Mouse (Mus musculus): Measurements from ENCODE around the gene Nfkbie. TPM values are rescaled to one million over a fixed set of nuclear protein-coding genes. Genes with fewer than 3 reads are reported as not detected.

Gene Nfkbie
- polyA plus RNA-seq (2015; fragmentation: Nextera tagmentation; extraction: Ambion mirVana) = 2.7 TPM in 2 replicates

DNA sequence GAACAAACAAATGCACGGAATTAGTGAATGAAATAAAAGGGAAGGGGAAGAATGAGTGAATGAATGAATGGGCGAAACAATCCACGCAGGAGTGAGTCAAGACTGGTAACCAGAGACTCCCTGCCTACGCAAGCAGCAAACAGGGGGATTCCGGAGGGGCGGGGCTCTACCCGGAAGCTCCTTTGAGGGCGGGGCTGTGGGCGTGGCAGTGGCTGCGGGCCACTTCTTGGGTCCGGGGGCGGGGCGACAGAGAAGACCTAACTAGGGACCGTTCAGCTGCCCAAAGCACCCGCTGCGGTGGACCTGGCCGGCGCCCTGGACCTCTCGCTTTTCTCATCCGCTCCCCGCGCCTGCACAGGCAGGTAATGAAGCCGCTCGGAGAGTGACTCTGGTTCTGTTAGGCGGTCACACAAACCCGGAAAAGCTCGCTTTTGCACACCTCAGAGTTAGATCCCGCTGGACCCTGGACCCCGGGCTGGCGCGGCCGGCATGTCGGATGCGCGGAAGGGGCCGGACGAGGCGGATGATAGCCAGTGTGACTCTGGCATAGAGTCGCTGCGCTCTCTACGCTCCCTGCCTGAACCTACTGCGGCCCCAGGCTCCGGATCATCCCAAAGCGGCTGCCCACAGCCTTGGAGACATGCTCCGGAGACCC is at the start of gene Nfkbie:
Gene Nfkbie (plus strand): TSS at position 252 of the 655 bp plus-strand sequence.
- no peaks in the 10 kb centered on the region for H3K9me3 ChIP-seq
- H3K9ac ChIP-seq = peak within 1 kb of the TSS; percentile 76
- H3K27me3 ChIP-seq (replicated peaks) = peaks cover 65% of the 10 kb centered on the region
- H3K4me2 ChIP-seq = peak within 1 kb of the TSS; percentile 78
- peak; percentile 72 for ATAC-seq (ENCODE audit: extremely low read depth, insufficient number of reproducible peaks, low FRiP score, low TSS enrichment)
- peak within 1 kb of the TSS; percentile 70 for H3K4me3 ChIP-seq
- peaks cover 25% of the 10 kb centered on the region for H3K4me1 ChIP-seq
- 1% methylated on average over 45 of the region's 45 CpGs for WGBS
- no peak within 1 kb of the TSS for H3K27ac ChIP-seq (replicated peaks)
- no peaks in the 10 kb centered on the region for H3K36me3 ChIP-seq

- Histone ChIP-seq H3K4me3 (no peak overlapping the region), H3K36me3 (peaks cover 29% of the 10 kb centered on the region), H3K9ac (peak overlapping the region; percentile 91; the same call in 1 of the 2 replicates), H3K4me1 (peaks cover 24% of the 10 kb centered on the region), H3K27ac (replicated peaks) (no peak overlapping the region), H3K27me3 (replicated peaks) (no peaks in the 10 kb centered on the region), H3K4me2 (no peak overlapping the region), H3K9me3 (no peaks in the 10 kb centered on the region)
- 72% methylated on average over 6 of the region's 6 CpGs for WGBS
- ATAC-seq (ENCODE audit: extremely low read depth, insufficient number of reproducible peaks, low FRiP score, low TSS enrichment) = no peak
Measured at GRCm38 (mm10) chr17:45505941-45506465, 49.5 kb upstream of the Nfkbie start.

DNA sequence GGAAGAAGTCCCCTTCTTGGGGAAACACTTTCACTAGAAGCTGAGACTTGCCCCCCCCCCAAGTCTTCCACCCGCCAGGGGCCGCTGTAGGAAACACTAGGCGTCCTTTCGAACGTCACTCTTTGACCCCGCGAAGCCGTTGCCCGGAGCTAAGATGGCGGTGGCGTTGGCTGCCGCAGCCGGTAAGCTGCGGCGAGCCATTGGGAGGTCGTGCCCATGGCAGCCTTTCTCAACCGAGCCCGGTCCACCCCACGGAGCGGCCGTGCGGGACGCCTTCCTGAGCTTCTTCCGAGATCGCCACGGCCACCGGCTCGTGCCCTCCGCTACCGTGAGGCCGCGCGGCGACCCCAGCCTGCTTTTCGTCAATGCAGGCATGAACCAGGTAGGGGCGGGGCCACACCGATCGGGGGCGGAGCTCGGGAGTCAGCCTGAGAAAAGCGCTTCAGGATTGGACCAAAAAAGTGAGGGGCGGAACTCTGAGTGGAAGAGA is 48.8 kb upstream of the Nfkbie start, which contains the start of gene Aars2:
Gene Aars2 (plus strand): TSS at position 142 of the 490 bp plus-strand sequence.
- 1% methylated on average over 42 of the region's 42 CpGs for WGBS
- Histone ChIP-seq H3K4me1 (peaks cover 18% of the 10 kb centered on the region), H3K9me3 (no peaks in the 10 kb centered on the region), H3K9ac (peak within 1 kb of the TSS; percentile 91), H3K27ac (replicated peaks) (peak within 1 kb of the TSS; percentile 86), H3K27me3 (replicated peaks) (no peaks in the 10 kb centered on the region), H3K4me3 (peak within 1 kb of the TSS; percentile 89), H3K4me2 (peak within 1 kb of the TSS; percentile 62), H3K36me3 (peaks cover 36% of the 10 kb centered on the region)
- peak; percentile 88 for ATAC-seq (ENCODE audit: extremely low read depth, insufficient number of reproducible peaks, low FRiP score, low TSS enrichment)

DNA sequence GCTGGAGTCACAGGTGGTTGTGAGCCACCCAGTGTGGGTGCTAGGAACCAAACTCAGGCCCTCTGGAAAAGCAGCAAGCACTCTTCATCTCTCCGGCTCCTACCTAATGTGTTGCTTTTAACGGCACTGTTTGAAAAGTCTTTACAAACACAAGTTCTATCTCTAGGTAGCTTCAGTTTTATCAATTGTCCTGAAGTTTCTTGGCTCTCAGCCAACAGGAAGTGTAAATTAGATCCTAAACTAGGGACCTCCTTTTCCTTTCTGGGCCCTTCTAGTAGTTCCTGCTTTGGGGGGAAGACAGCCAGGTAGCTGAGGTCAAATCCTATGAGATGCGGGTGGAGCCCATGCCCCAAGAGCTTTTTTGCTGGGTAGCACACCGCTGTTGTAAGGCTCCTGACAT is 44.6 kb upstream of the Nfkbie start:
- H3K4me3 ChIP-seq = no peak overlapping the region
- WGBS = 90% methylated on average over 4 of the region's 4 CpGs
- H3K27me3 ChIP-seq (replicated peaks) = no peaks in the 10 kb centered on the region
- no peaks in the 10 kb centered on the region for H3K9me3 ChIP-seq
- peaks cover 12% of the 10 kb centered on the region for H3K4me1 ChIP-seq
- H3K36me3 ChIP-seq = peaks cover 38% of the 10 kb centered on the region
- no peak for ATAC-seq (ENCODE audit: extremely low read depth, insufficient number of reproducible peaks, low FRiP score, low TSS enrichment)
- no peak overlapping the region for H3K4me2 ChIP-seq
- no peak overlapping the region for H3K9ac ChIP-seq
- H3K27ac ChIP-seq (replicated peaks) = no peak overlapping the region

DNA sequence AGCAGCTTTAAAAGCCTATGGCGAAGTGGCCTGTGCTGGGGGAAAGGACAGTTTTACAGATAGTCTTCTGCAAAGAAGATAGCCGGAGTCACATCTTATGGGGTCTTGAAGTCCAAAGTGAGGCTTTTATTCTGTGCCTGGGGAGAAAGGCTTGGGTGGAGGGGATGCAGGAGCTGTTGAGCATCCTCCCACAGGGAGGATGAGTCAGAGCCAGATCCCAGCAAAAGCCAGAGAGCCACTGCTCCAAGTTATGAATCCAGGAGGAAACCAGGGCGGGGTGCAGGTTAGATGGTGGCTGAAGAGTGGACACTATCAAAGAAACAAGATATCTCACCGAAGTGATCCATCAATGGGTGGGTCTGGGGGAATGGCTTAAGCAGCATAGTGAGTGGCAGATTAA is 43.7 kb upstream of the Nfkbie start:
- Histone ChIP-seq H3K4me1 (peaks cover 8% of the 10 kb centered on the region), H3K9me3 (no peaks in the 10 kb centered on the region), H3K4me2 (no peak overlapping the region)

GRCm38 (mm10) chr17:45515204-45515726 is 40.2 kb upstream of the Nfkbie start:
- no peaks in the 10 kb centered on the region for H3K9me3 ChIP-seq
- no peaks in the 10 kb centered on the region for H3K27me3 ChIP-seq (replicated peaks)
- no peak for ATAC-seq (ENCODE audit: extremely low read depth, insufficient number of reproducible peaks, low FRiP score, low TSS enrichment)
- no peak overlapping the region for H3K4me2 ChIP-seq
- no peak overlapping the region for H3K9ac ChIP-seq
- peaks cover 50% of the 10 kb centered on the region for H3K36me3 ChIP-seq
- peaks cover 8% of the 10 kb centered on the region for H3K4me1 ChIP-seq
- H3K27ac ChIP-seq (replicated peaks) = no peak overlapping the region
- no peak overlapping the region for H3K4me3 ChIP-seq
- WGBS = 44% methylated on average over 15 of the region's 15 CpGs

More for the DNA sequence above, 43.7 kb upstream of the Nfkbie start:
- Histone ChIP-seq H3K27ac (replicated peaks) (no peak overlapping the region), H3K27me3 (replicated peaks) (no peaks in the 10 kb centered on the region), H3K4me3 (no peak overlapping the region), H3K36me3 (peaks cover 38% of the 10 kb centered on the region), H3K9ac (no peak overlapping the region)
- WGBS = 81% methylated on average over 4 of the region's 4 CpGs
- ATAC-seq (ENCODE audit: extremely low read depth, insufficient number of reproducible peaks, low FRiP score, low TSS enrichment) = no peak

- ATAC-seq (ENCODE audit: extremely low read depth, insufficient number of reproducible peaks, low FRiP score, low TSS enrichment) = no peak
- Histone ChIP-seq H3K27me3 (replicated peaks) (no peaks in the 10 kb centered on the region), H3K4me2 (no peak overlapping the region), H3K4me1 (peaks cover 13% of the 10 kb centered on the region), H3K9me3 (no peaks in the 10 kb centered on the region), H3K4me3 (no peak overlapping the region), H3K36me3 (peaks cover 50% of the 10 kb centered on the region), H3K27ac (replicated peaks) (no peak overlapping the region), H3K9ac (0 out of 2 replicates have a peak overlapping the region, but pooled peaks have one; percentile 7)
- 72% methylated on average over 10 of the region's 10 CpGs for WGBS
Measured at GRCm38 (mm10) chr17:45515806-45516205, 39.7 kb upstream of the Nfkbie start.

GRCm38 (mm10) chr17:45516488-45516887 is 39.0 kb upstream of the Nfkbie start:
- no peak overlapping the region for H3K4me3 ChIP-seq
- no peaks in the 10 kb centered on the region for H3K27me3 ChIP-seq (replicated peaks)
- H3K4me2 ChIP-seq = no peak overlapping the region
- peaks cover 20% of the 10 kb centered on the region for H3K4me1 ChIP-seq
- ATAC-seq (ENCODE audit: extremely low read depth, insufficient number of reproducible peaks, low FRiP score, low TSS enrichment) = no peak
- no peaks in the 10 kb centered on the region for H3K9me3 ChIP-seq
- no peak overlapping the region for H3K9ac ChIP-seq
- H3K36me3 ChIP-seq = peaks cover 45% of the 10 kb centered on the region
- WGBS = 32% methylated on average over 8 of the region's 8 CpGs
- H3K27ac ChIP-seq (replicated peaks) = no peak overlapping the region

GRCm38 (mm10) chr17:45517135-45517534 is 38.4 kb upstream of the Nfkbie start:
- Histone ChIP-seq H3K4me3 (no peak overlapping the region), H3K27ac (replicated peaks) (no peak overlapping the region), H3K9ac (no peak overlapping the region), H3K9me3 (no peaks in the 10 kb centered on the region), H3K4me2 (no peak overlapping the region), H3K36me3 (peaks cover 41% of the 10 kb centered on the region), H3K27me3 (replicated peaks) (no peaks in the 10 kb centered on the region), H3K4me1 (peaks cover 25% of the 10 kb centered on the region)
- no peak for ATAC-seq (ENCODE audit: extremely low read depth, insufficient number of reproducible peaks, low FRiP score, low TSS enrichment)
- WGBS = 82% methylated on average over 21 of the region's 21 CpGs

GRCm38 (mm10) chr17:45517549-45518215 is 37.8 kb upstream of the Nfkbie start:
- WGBS = 87% methylated on average over 28 of the region's 28 CpGs
- no peak for ATAC-seq (ENCODE audit: extremely low read depth, insufficient number of reproducible peaks, low FRiP score, low TSS enrichment)
- no peak overlapping the region for H3K9ac ChIP-seq
- H3K4me2 ChIP-seq = no peak overlapping the region
- H3K36me3 ChIP-seq = peaks cover 41% of the 10 kb centered on the region
- no peak overlapping the region for H3K4me3 ChIP-seq
- H3K9me3 ChIP-seq = no peaks in the 10 kb centered on the region
- no peaks in the 10 kb centered on the region; the same call in 1 of the 2 replicates for H3K27me3 ChIP-seq (replicated peaks)
- no peak overlapping the region for H3K27ac ChIP-seq (replicated peaks)
- H3K4me1 ChIP-seq = peaks cover 30% of the 10 kb centered on the region

DNA sequence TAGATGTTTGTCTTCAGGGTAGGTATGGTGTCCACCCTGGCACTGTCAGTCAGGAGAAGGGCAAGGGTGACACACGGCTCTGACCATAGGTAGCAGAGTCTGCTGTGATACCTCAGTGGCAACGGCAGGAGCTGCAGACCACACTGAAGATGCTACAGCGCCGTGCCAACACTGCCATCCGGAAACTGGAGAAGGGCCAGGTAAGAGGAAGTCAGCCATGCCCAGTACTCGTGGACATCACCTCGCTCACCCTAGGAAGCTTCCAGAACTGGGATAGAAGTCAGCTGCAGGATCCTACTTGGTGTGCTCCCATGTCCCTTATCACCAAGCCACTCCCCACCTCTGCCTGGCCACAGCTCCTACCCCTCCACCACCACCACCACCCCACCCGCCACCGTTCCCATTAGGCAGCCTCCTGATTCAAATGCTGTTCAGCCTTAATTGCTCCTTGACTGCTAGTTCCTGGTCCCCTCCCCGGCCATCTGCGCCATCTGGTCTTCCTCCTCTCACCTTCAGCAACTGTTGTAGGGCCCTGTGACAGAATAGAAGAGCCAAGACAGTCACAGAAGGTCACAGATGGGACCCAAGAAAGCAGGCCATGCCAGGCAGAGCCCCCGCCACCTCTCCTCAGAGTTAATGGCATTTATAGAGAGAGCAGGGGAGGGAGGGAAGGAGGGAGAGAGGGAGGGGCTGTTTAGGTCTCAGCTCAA is 36.6 kb upstream of the Nfkbie start:
- ATAC-seq (ENCODE audit: extremely low read depth, insufficient number of reproducible peaks, low FRiP score, low TSS enrichment) = no peak
- H3K4me1 ChIP-seq = peaks cover 39% of the 10 kb centered on the region
- H3K4me2 ChIP-seq = no peak overlapping the region
- H3K4me3 ChIP-seq = no peak overlapping the region
- peaks cover 41% of the 10 kb centered on the region for H3K36me3 ChIP-seq
- WGBS = 78% methylated on average over 12 of the region's 12 CpGs
- no peaks in the 10 kb centered on the region for H3K9me3 ChIP-seq
- H3K27me3 ChIP-seq (replicated peaks) = peaks cover 6% of the 10 kb centered on the region
- no peak overlapping the region for H3K9ac ChIP-seq
- no peak overlapping the region for H3K27ac ChIP-seq (replicated peaks)

Measured in heart, embryonic 13.5 days (tissue).